Mouse (Mus musculus) hindbrain, embryonic 14.5 days (tissue): ENCODE measurements around the gene Irs1. TPM values are rescaled to one million over a fixed set of nuclear protein-coding genes. Genes with fewer than 3 reads are reported as not detected.
A peak's percentile ranks its signal among the peaks of the same experiment; 100 is the strongest.

Source experiments
- ATAC-seq: fragments of 200-750 bp; cut with Nextera tagmentation; 2 replicates; pipeline ENCODE4 v1.8.0; 2017; ENCODE audit warnings: moderate number of reproducible peaks, mild to moderate bottlenecking, moderate TSS enrichment, moderate library complexity; ENCODE audit not compliant: low FRiP score
- DNase-seq: peaks from one replicate; pipeline ENCODE4 v3.0.0-alpha.2; 2015; ENCODE audit warnings: low spot score
- H3K27ac ChIP-seq: fragments of 300-500 bp; sonication (generic); 2 replicates; pipeline ENCODE4 v1.5.1; 2014; ENCODE audit warnings: mild to moderate bottlenecking, moderate library complexity
- H3K27me3 ChIP-seq: fragments of 300-500 bp; sonication (generic); 2 replicates; pipeline ENCODE4 v1.6.1; 2014; ENCODE audit warnings: mild to moderate bottlenecking, low read length, mixed read lengths; ENCODE audit not compliant: control insufficient read depth, insufficient read depth
- H3K36me3 ChIP-seq: fragments of 300-500 bp; sonication (generic); replicated peaks from 2 replicates; pipeline ENCODE4 v1.6.1; 2014; ENCODE audit not compliant: control insufficient read depth, insufficient read depth
- H3K4me1 ChIP-seq: fragments of 300-500 bp; sonication (generic); replicated peaks from 2 replicates; pipeline ENCODE4 v1.6.1; 2014; ENCODE audit warnings: antibody characterized with exemption, low read length, mixed read lengths; ENCODE audit not compliant: control insufficient read depth, insufficient read depth
- H3K4me2 ChIP-seq: fragments of 300-500 bp; sonication (generic); replicated peaks from 2 replicates; pipeline ENCODE4 v1.6.1; 2014; ENCODE audit warnings: mild to moderate bottlenecking, moderate library complexity
- H3K4me3 ChIP-seq: fragments of 300-500 bp; sonication (generic); replicated peaks from 2 replicates; pipeline ENCODE4 v1.5.1; 2014; ENCODE audit warnings: mild to moderate bottlenecking, low read length
- H3K9ac ChIP-seq: fragments of 300-500 bp; sonication (generic); 2 replicates; pipeline ENCODE4 v1.6.1; 2014
- H3K9me3 ChIP-seq: fragments of 300-500 bp; sonication (generic); 2 replicates; pipeline ENCODE4 v1.6.1; 2016; ENCODE audit warnings: low read length; ENCODE audit not compliant: control insufficient read depth
- WGBS: fragments of 180-500 bp; shearing (Covaris S2); extraction: QIAGEN DNeasy Blood & Tissue Kit; methylation state at CpG from one replicate; pipeline ENCODE4 v1.1.7; 2014; 5-methylcytosine and 5-hydroxymethylcytosine counted together
- polyA plus RNA-seq: library from polyadenylated mRNA; unstranded; fragments of >200 nt; fragmentation: Nextera tagmentation; extraction: Ambion mirVana; gene quantifications from 2 replicates; pipeline ENCODE4 v1.2.1, GENCODE M21; 2014

Irs1 gene
- polyA plus RNA-seq: 10.2 and 11.2 TPM in 2 replicates

DNA sequence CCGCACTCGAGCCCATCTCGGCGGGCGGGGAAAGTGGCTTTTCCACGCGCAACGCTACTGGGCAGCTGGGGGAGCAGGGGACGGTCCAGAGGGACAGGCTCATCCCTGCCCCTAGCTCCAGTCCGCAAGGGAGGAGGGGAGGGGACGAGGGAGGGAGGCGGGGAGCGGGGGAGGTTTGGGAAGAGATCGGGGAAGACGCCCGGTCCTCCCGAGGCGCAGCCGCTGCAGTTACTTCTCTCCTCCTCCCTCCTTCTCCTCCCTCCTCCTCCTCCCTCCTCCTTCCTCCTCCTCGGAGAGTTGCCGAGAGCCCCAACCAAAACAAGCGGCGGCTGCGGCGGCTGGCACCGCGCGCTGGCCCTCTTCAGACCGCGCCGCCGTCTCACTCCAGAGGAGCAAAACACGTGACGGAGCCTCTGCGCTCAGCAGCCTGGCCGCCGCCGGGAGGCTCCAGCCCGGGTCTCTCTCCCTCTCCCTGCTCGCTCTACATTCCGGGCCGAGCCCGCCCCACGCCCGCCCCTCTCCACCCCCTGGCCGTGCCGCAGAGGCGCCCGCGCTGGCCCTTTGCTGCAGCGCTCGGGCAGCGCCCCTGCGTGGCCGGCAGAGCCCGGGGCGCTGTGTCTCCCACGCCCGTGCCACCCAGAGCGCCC is at the start of gene Irs1:
Gene Irs1, minus strand, starts transcription at position 266 of the 647 bp plus-strand sequence.
- Histone ChIP-seq H3K9ac (peak within 1 kb of the TSS; percentile 84), H3K4me3 (peak within 1 kb of the TSS; percentile 68), H3K36me3 (0 out of 2 replicates have a peak, but pooled peaks cover 6% of the 10 kb centered on the region), H3K9me3 (no peaks in the 10 kb centered on the region), H3K4me2 (peak within 1 kb of the TSS; percentile 90), H3K27me3 (0 out of 2 replicates have a peak, but pooled peaks cover 3% of the 10 kb centered on the region), H3K27ac (peak within 1 kb of the TSS; percentile 95), H3K4me1 (peaks cover 49% of the 10 kb centered on the region)
- DNase-seq (peak; percentile 73), ATAC-seq (peak; percentile 86)
- WGBS: under 1% methylated on average over 44 of the region's 60 CpGs

DNA sequence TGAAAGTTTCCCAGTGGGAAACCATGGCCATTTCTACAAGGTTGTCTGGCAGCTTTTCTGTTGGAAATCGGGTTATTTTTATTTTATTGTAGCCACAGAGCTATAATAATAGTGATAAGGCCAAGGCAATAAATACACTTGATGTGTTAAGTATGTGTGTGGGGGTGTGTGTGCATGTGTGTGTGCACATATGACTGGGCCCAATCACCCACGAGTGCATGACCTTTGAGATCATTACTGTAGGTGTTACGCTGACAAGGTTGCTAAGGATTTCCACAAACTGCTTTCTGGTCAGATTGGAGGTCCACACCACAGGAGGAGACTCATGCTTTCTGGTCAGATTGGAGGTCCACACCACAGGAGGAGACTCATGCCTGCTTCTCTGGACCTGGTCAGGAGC is 43.3 kb upstream of the Irs1 start:
- ATAC-seq (no peak), DNase-seq (no peak)
- Histone ChIP-seq H3K9me3 (no peaks in the 10 kb centered on the region), H3K27me3 (no peaks in the 10 kb centered on the region), H3K36me3 (no peaks in the 10 kb centered on the region), H3K4me1 (0 out of 2 replicates have a peak, but pooled peaks cover 6% of the 10 kb centered on the region), H3K9ac (no peak overlapping the region), H3K27ac (no peak overlapping the region), H3K4me3 (no peak overlapping the region), H3K4me2 (no peak overlapping the region)
- WGBS: 95% methylated on average over 3 of the region's 3 CpGs

DNA sequence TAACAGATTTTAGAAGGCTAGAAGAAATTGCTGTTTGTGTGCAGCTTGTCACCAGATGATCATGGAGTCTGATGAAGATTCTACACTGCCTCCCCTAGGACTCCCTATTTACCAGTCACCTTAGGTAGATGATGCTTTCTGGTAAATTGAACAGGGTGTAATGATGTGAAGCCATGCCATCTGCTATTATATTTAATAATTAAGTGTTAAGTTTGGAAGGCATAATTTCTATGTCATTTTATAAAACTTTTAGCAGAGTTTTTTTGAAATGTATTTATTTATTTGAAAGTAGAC is 38.7 kb upstream of the Irs1 start:
- Histone ChIP-seq H3K9ac (no peak overlapping the region), H3K4me3 (no peak overlapping the region), H3K4me2 (no peak overlapping the region), H3K27me3 (no peaks in the 10 kb centered on the region), H3K4me1 (0 out of 2 replicates have a peak, but pooled peaks cover 6% of the 10 kb centered on the region), H3K9me3 (no peaks in the 10 kb centered on the region), H3K36me3 (no peaks in the 10 kb centered on the region), H3K27ac (no peak overlapping the region)
- ATAC-seq (0 out of 2 replicates have a peak, but pooled peaks have one; percentile 44), DNase-seq (no peak)

DNA sequence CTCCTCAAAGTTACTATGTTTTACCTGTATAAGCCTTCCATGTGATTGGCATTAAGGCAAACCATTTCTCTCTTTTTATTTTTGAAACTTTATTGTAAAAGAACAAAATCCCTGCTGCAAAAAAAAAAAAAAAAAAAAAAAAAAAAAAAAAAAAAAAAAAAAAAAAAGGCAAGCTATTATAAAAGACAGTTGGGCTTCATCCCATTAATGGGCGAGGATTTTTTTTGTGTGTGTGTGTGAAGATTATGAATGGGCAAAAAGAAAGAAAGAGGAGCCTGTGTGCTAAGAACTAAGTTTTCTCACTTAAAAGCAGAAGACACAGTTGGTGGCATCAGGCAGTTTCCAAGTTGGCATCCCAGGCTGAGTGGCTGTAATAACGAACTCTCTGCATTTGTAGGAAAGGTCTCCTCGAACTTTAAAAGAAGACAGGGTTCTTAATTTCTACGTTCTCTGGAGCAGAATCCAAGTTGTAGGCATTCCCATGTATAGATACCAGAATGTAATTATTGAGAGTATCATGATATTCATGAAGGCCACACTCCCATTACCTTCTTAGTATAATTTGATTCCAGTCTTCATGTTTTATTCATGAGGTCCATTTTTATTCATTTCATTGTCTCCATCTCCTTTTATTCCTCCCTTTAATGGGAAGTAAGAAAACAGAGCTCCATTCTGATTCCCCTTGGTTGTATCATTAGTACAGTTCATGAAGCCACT is 38.2 kb upstream of the Irs1 start:
- WGBS: 37% methylated on average over 4 of the region's 4 CpGs

DNA sequence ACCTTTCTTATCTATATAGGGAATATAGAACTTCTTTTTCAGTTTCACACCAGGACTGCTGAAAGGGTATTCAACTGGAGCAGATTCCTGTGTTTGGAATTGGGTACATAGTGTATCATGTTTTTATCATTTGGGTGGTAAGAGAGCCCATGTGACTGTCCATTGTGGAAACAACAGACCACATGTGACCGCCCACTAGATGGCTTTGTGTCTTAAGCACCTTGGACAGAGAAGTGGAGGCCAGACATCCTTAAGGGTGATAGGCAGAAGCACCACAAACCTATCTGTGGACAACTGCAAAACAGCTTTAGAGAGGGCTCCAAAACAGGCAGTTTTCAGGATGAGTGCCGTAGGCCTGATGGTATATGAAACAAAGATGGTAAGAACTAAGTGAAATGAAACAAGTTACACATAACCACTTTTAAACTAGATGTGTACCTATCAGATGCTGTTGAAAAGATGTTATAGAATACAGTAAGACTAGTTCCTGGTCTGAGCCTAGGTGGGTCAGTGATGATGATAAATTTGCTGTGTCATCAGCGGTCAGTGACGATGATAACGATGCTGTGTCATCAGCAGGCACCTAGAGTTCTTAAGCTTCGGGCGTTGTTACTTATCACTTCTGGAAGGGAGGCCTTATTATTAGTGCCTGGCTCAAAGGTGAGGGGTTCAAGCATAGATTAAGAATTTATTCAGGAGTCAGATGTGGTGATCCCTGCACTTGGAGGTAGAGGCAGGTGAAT is 37.0 kb upstream of the Irs1 start:
- Histone ChIP-seq H3K36me3 (no peaks in the 10 kb centered on the region), H3K9ac (no peak overlapping the region), H3K4me3 (no peak overlapping the region), H3K4me1 (peaks cover 21% of the 10 kb centered on the region; the same call in 1 of the 2 replicates), H3K27ac (no peak overlapping the region), H3K27me3 (no peaks in the 10 kb centered on the region), H3K9me3 (no peaks in the 10 kb centered on the region), H3K4me2 (no peak overlapping the region)
- WGBS: 92% methylated on average over 7 of the region's 7 CpGs
- DNase-seq: no peak
- ATAC-seq: no peak

More for the DNA sequence above, 38.2 kb upstream of the Irs1 start:
- Histone ChIP-seq H3K4me2 (no peak overlapping the region), H3K4me3 (no peak overlapping the region), H3K36me3 (no peaks in the 10 kb centered on the region), H3K9me3 (no peaks in the 10 kb centered on the region), H3K9ac (no peak overlapping the region), H3K27ac (no peak overlapping the region), H3K4me1 (0 out of 2 replicates have a peak, but pooled peaks cover 10% of the 10 kb centered on the region), H3K27me3 (no peaks in the 10 kb centered on the region)
- DNase-seq (peak; percentile 32), ATAC-seq (peak; percentile 32; the same call in 1 of the 2 replicates)

DNA sequence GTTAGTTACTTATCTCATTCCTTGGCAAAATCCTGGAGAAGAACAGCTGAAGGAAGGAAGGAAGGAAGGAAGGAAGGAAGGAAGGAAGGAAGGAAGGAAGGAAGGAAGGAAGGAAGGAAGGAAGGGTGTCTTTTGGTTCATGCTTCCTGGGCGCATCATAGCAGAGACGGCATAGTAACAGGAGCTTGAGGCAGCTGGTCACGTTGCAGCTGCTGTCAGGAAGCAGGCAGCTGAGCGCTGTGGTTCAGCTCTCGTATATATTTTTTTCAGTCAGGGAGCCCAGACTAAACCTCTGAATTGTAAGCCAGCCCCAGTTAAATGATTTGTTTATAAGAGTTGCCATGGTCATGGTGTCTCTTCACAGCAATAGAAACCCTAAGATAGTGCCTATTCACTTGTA is 34.9 kb upstream of the Irs1 start:
- H3K4me3 ChIP-seq: no peak overlapping the region
- peaks cover 29% of the 10 kb centered on the region for H3K4me1 ChIP-seq
- DNase-seq (no peak), ATAC-seq (no peak)
- no peaks in the 10 kb centered on the region for H3K9me3 ChIP-seq
- H3K4me2 ChIP-seq: no peak overlapping the region
- no peak overlapping the region for H3K27ac ChIP-seq
- no peaks in the 10 kb centered on the region for H3K27me3 ChIP-seq
- no peak overlapping the region for H3K9ac ChIP-seq
- no peaks in the 10 kb centered on the region for H3K36me3 ChIP-seq
- WGBS: 81% methylated on average over 5 of the region's 5 CpGs

DNA sequence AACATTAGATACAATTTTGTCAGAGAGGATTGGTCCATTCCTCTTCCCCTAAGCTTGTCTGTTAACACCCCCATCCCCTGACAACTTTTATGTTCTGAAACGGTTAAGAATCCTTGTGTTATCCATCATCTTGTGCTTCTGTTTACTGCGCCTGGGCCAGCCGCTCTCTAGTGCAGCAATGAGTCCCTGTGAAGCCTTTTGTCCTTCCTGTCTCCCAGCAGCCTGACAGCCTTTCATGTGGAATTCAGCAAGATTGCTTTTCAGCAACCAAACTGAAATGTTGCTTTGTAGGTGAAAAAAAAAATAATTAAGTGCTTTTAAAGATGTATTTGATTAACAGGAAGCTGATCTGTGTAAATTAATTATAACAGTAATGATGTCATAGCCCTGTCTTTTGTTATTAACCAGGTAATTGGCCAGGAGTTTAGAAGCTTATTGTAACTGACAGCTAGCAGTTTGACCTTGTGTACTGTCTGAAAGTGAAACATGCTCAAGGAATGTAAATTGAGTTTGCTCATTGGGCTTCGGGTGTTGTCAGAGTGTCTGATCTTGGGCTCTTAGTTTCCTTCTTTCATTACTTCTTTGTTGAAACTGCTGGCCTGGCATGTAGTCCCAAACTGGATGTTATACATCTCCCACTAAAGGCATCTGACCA is 33.0 kb upstream of the Irs1 start:
- H3K36me3 ChIP-seq: no peaks in the 10 kb centered on the region
- ATAC-seq: no peak
- H3K9me3 ChIP-seq: no peaks in the 10 kb centered on the region
- H3K4me1 ChIP-seq: peaks cover 35% of the 10 kb centered on the region
- H3K4me2 ChIP-seq: no peak overlapping the region
- no peak overlapping the region for H3K4me3 ChIP-seq
- no peaks in the 10 kb centered on the region for H3K27me3 ChIP-seq
- H3K9ac ChIP-seq: no peak overlapping the region
- peak; percentile 40 for DNase-seq
- H3K27ac ChIP-seq: peak overlapping the region; percentile 9; the same call in 1 of the 2 replicates
- 10% methylated on average over 4 of the region's 4 CpGs for WGBS

DNA sequence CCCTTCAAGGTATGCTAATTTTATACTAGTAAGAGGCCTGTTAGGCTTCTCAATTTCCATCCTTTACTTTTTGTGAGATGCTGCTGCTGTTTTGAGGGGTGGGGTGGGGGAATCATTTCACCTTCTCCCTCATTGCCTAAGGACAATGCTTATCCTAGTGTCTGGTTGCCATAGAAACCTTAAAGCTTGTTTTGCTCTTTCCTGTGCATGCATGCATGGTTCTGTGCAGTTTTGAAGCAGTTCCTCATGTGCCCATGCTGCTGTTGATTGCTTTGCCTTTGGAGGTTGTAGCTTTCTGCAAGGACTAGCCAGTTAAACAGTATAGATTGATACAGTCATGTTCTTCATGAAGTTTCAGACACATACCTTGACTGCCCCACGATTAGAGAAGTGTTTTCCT is 30.2 kb upstream of the Irs1 start:
- Histone ChIP-seq H3K27ac (no peak overlapping the region), H3K27me3 (no peaks in the 10 kb centered on the region), H3K36me3 (no peaks in the 10 kb centered on the region), H3K4me1 (peaks cover 41% of the 10 kb centered on the region), H3K4me3 (no peak overlapping the region), H3K9me3 (no peaks in the 10 kb centered on the region), H3K9ac (no peak overlapping the region), H3K4me2 (no peak overlapping the region)
- DNase-seq: no peak
- 73% methylated on average over 1 of the region's 1 CpGs for whole genome bisulfite sequencing
- ATAC-seq: no peak

DNA sequence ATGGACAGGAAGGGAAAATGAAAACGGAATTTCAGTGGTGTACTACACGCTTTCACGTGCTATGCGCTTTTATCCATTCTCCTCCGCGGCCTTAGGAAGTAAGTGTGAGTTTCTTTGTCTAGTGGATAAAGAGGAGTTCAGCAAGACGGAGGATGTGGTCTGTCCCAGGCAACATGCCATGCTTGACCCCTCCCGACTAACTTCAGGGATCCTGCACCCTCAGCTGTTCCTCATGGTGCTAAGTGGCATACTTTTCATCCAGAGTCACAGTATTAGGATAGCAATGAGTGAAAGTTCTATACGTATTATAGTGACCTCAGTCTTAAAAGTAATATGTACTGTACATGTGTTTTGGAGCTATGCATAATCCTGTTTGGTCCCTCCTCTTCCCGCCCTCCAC is 29.6 kb upstream of the Irs1 start:
- Histone ChIP-seq H3K27me3 (no peaks in the 10 kb centered on the region), H3K4me1 (peaks cover 41% of the 10 kb centered on the region), H3K4me2 (peak overlapping the region; percentile 37), H3K4me3 (peak overlapping the region; percentile 7; the same call in 1 of the 2 replicates), H3K27ac (peak overlapping the region; percentile 73), H3K9ac (peak overlapping the region; percentile 13; the same call in 1 of the 2 replicates), H3K36me3 (no peaks in the 10 kb centered on the region), H3K9me3 (no peaks in the 10 kb centered on the region)
- WGBS: 40% methylated on average over 10 of the region's 10 CpGs
- DNase-seq: no peak
- no peak for ATAC-seq
